Mouse (Mus musculus): ENCODE measurements at regions not wholly inside any gene's neighbourhood (a gene's known extent, or its start where the extent isn't known, plus 50 kb on each side); places are given as distances from the start of the nearest gene placed in this dataset.
A peak's percentile ranks its signal among the peaks of the same experiment; 100 is the strongest.

- Histone ChIP-seq H3K4me3 (no peak overlapping the region), H3K4me1 (ENCODE audit: control insufficient read depth, insufficient read depth, low read length) (no peaks in the 10 kb centered on the region), H3K36me3 (ENCODE audit: control insufficient read depth, insufficient read depth, low read length) (no peaks in the 10 kb centered on the region), H3K27me3 (ENCODE audit: control insufficient read depth, insufficient read depth, low read length) (no peaks in the 10 kb centered on the region), H3K9ac (ENCODE audit: low read depth, low read length) (no peak overlapping the region), H3K27ac (no peak overlapping the region), H3K79me2 (replicated peaks; ENCODE audit: control insufficient read depth, insufficient read depth, low read length) (no peaks in the 10 kb centered on the region)
- TF ChIP-seq EP300 (IDR thresholded peaks at IDR 0.05; ENCODE audit: insufficient read depth, low read depth, low read length): no peak
- no peak for TF ChIP-seq POLR2A (IDR thresholded peaks at IDR 0.05; ENCODE audit: insufficient read depth, low read depth, low read length)
- no peak for TF ChIP-seq CTCF (IDR thresholded peaks at IDR 0.05)
- intact Hi-C loops (cut with DNase I): no loop called here
- no peak for DNase-seq
These were observed 192.4 kb upstream of the 4921530L21Rik start for GRCm38 (mm10) chr14:95688611-95689010.

- Histone ChIP-seq H3K4me1 (ENCODE audit: control insufficient read depth, insufficient read depth, low read length) (no peaks in the 10 kb centered on the region), H3K79me2 (replicated peaks; ENCODE audit: control insufficient read depth, insufficient read depth, low read length) (no peaks in the 10 kb centered on the region), H3K27ac (no peak overlapping the region), H3K4me3 (no peak overlapping the region), H3K9ac (ENCODE audit: low read depth, low read length) (no peak overlapping the region), H3K36me3 (ENCODE audit: control insufficient read depth, insufficient read depth, low read length) (no peaks in the 10 kb centered on the region), H3K27me3 (ENCODE audit: control insufficient read depth, insufficient read depth, low read length) (no peaks in the 10 kb centered on the region)
- intact Hi-C loops (cut with DNase I): no loop called here
- TF ChIP-seq CTCF (IDR thresholded peaks at IDR 0.05) (no peak), POLR2A (IDR thresholded peaks at IDR 0.05; ENCODE audit: insufficient read depth, low read depth, low read length) (no peak), EP300 (IDR thresholded peaks at IDR 0.05; ENCODE audit: insufficient read depth, low read depth, low read length) (no peak)
- no peak for DNase-seq
These were observed 155.0 kb upstream of the 4921530L21Rik start for GRCm38 (mm10) chr14:95726082-95726481.

- no peaks in the 10 kb centered on the region for H3K4me1 ChIP-seq (ENCODE audit: control insufficient read depth, insufficient read depth, low read length)
- H3K9ac ChIP-seq (ENCODE audit: low read depth, low read length): no peak overlapping the region
- no peaks in the 10 kb centered on the region for H3K79me2 ChIP-seq (replicated peaks; ENCODE audit: control insufficient read depth, insufficient read depth, low read length)
- intact Hi-C loops (cut with DNase I): no loop called here
- no peaks in the 10 kb centered on the region for H3K36me3 ChIP-seq (ENCODE audit: control insufficient read depth, insufficient read depth, low read length)
- 40% methylated on average over 2 of the region's 2 CpGs for WGBS
- no peaks in the 10 kb centered on the region for H3K27me3 ChIP-seq (ENCODE audit: control insufficient read depth, insufficient read depth, low read length)
- no peak overlapping the region for H3K4me3 ChIP-seq
- no peak for TF ChIP-seq EP300 (IDR thresholded peaks at IDR 0.05; ENCODE audit: insufficient read depth, low read depth, low read length)
- TF ChIP-seq POLR2A (IDR thresholded peaks at IDR 0.05; ENCODE audit: insufficient read depth, low read depth, low read length): no peak
- TF ChIP-seq CTCF (IDR thresholded peaks at IDR 0.05): no peak
- H3K27ac ChIP-seq: no peak overlapping the region
- no peak for DNase-seq
These were observed 105.3 kb upstream of the 4921530L21Rik start for GRCm38 (mm10) chr14:95775737-95776136.

- no peaks in the 10 kb centered on the region for H3K4me1 ChIP-seq (ENCODE audit: control insufficient read depth, insufficient read depth, low read length)
- H3K4me3 ChIP-seq: no peak overlapping the region
- intact Hi-C loops (cut with DNase I): no loop called here
- no peaks in the 10 kb centered on the region for H3K36me3 ChIP-seq (ENCODE audit: control insufficient read depth, insufficient read depth, low read length)
- DNase-seq: no peak
- no peak overlapping the region for H3K9ac ChIP-seq (ENCODE audit: low read depth, low read length)
- H3K27me3 ChIP-seq (ENCODE audit: control insufficient read depth, insufficient read depth, low read length): no peaks in the 10 kb centered on the region
- H3K27ac ChIP-seq: no peak overlapping the region
- TF ChIP-seq POLR2A (IDR thresholded peaks at IDR 0.05; ENCODE audit: insufficient read depth, low read depth, low read length): no peak
- TF ChIP-seq EP300 (IDR thresholded peaks at IDR 0.05; ENCODE audit: insufficient read depth, low read depth, low read length): no peak
- peak; percentile 24 for TF ChIP-seq CTCF (IDR thresholded peaks at IDR 0.05)
- no peaks in the 10 kb centered on the region for H3K79me2 ChIP-seq (replicated peaks; ENCODE audit: control insufficient read depth, insufficient read depth, low read length)
These were observed 103.6 kb upstream of the 4921530L21Rik start for GRCm38 (mm10) chr14:95777439-95777838.
